Mouse (Mus musculus): Measurements from ENCODE around the gene Kcnma1. TPM values are rescaled to one million over a fixed set of nuclear protein-coding genes. Genes with fewer than 3 reads are reported as not detected.
A peak's percentile ranks its signal among the peaks of the same experiment; 100 is the strongest.

The Kcnma1 gene
- total and polyA plus RNA-seq, 2 experiments: 0.18 TPM; not detected in 1

DNA sequence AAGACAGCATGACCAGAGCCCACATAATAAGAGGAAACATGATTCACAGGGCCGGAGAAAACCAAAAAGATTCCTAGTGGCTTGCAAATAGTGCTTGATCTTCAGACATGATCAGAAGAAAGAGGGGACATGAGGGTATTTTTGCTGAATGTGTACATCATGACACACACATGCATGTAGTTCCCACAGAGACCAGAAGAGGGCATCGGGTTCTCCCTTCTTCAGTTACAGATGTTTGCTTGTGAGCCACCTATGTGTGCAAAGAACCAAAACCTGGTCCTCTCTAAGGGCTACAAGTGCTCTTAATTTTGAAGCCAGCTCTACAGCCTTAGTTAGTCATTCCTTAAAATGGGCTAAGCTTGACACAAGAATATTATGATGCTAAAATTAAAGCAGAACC is 334.9 kb downstream of the Kcnma1 start:
- no peak for TF ChIP-seq POLR2A (IDR thresholded peaks at IDR 0.05; ENCODE audit: extremely low read depth, insufficient read depth, low read length)
- TF ChIP-seq CTCF (IDR thresholded peaks at IDR 0.05; ENCODE audit: low read depth, low read length): no peak
- no peak overlapping the region for H3K27ac ChIP-seq (replicated peaks; ENCODE audit: insufficient read depth, low read depth, low read length)
- DNase-seq (ENCODE audit: extremely low read depth, low read depth, low spot score): peak; percentile 1
- H3K36me3 ChIP-seq (ENCODE audit: control insufficient read depth, insufficient read depth, low read length): no peaks in the 10 kb centered on the region
- no peak overlapping the region for H3K9ac ChIP-seq (ENCODE audit: low read depth, low read length)
- no peaks in the 10 kb centered on the region for H3K79me2 ChIP-seq (ENCODE audit: control insufficient read depth, insufficient read depth, low read length)
- no peak overlapping the region for H3K4me3 ChIP-seq (ENCODE audit: insufficient read depth, low read depth, low read length)
- 57% methylated on average over 2 of the region's 2 CpGs for WGBS
- no peaks in the 10 kb centered on the region for H3K4me1 ChIP-seq (ENCODE audit: control insufficient read depth, insufficient read depth, low read length)
- H3K27me3 ChIP-seq (ENCODE audit: control insufficient read depth, insufficient read depth, low read length): no peaks in the 10 kb centered on the region

DNA sequence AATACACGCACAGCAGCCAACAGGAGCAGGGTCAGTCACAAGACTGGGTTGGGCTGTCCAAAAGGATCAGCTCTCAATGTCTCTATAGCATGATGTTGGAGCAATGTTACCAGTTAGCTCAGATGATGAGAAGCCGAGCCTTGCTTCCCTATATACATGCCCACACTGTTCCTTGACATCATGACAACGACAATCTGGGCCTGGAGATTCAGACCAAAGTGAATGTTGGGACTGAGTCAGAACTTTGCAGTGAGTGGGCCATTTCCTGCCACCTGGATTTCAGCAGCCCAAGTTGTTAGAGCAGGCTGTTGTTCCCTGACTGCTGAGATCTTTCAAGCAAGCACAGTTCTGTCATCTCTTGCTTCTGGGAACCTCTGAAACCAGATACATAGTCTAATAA is 347.9 kb downstream of the Kcnma1 start:
- H3K4me3 ChIP-seq (ENCODE audit: insufficient read depth, low read depth, low read length): no peak overlapping the region
- no peak overlapping the region for H3K9ac ChIP-seq (ENCODE audit: low read depth, low read length)
- H3K27ac ChIP-seq (replicated peaks; ENCODE audit: insufficient read depth, low read depth, low read length): no peak overlapping the region
- H3K36me3 ChIP-seq (ENCODE audit: control insufficient read depth, insufficient read depth, low read length): no peaks in the 10 kb centered on the region
- H3K27me3 ChIP-seq (ENCODE audit: control insufficient read depth, insufficient read depth, low read length): no peaks in the 10 kb centered on the region
- no peak for TF ChIP-seq CTCF (IDR thresholded peaks at IDR 0.05; ENCODE audit: low read depth, low read length)
- TF ChIP-seq POLR2A (IDR thresholded peaks at IDR 0.05; ENCODE audit: extremely low read depth, insufficient read depth, low read length): no peak
- H3K4me1 ChIP-seq (ENCODE audit: control insufficient read depth, insufficient read depth, low read length): no peaks in the 10 kb centered on the region
- DNase-seq (ENCODE audit: extremely low read depth, low read depth, low spot score): no peak
- H3K79me2 ChIP-seq (ENCODE audit: control insufficient read depth, insufficient read depth, low read length): no peaks in the 10 kb centered on the region
- WGBS: 80% methylated on average over 3 of the region's 3 CpGs

DNA sequence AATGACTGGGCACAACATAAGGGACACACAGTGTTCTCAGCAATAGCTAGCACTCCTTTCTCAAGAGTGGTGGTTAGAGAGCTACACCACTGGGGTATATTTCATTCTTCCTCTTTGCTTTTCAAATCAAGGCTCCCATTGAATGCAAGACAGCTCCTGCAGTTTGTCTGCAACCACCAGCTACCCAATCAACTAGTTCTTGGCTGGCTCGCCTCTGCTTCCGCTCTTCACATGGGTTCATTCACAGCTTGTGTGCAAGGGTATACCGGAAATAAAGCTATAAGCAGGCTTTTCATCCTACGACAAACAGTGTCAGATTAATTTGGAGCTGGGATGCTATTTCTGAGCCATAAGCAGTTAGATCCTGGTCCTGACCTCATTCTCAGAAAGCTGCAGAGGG is 362.6 kb downstream of the Kcnma1 start:
- H3K36me3 ChIP-seq (ENCODE audit: control insufficient read depth, insufficient read depth, low read length): no peaks in the 10 kb centered on the region
- H3K4me3 ChIP-seq (ENCODE audit: insufficient read depth, low read depth, low read length): no peak overlapping the region
- H3K27me3 ChIP-seq (ENCODE audit: control insufficient read depth, insufficient read depth, low read length): no peaks in the 10 kb centered on the region
- 84% methylated on average over 4 of the region's 4 CpGs for WGBS
- DNase-seq (ENCODE audit: extremely low read depth, low read depth, low spot score): no peak
- no peak overlapping the region for H3K27ac ChIP-seq (replicated peaks; ENCODE audit: insufficient read depth, low read depth, low read length)
- H3K9ac ChIP-seq (ENCODE audit: low read depth, low read length): no peak overlapping the region
- TF ChIP-seq CTCF (IDR thresholded peaks at IDR 0.05; ENCODE audit: low read depth, low read length) (no peak), POLR2A (IDR thresholded peaks at IDR 0.05; ENCODE audit: extremely low read depth, insufficient read depth, low read length) (no peak)
- no peaks in the 10 kb centered on the region for H3K4me1 ChIP-seq (ENCODE audit: control insufficient read depth, insufficient read depth, low read length)
- no peaks in the 10 kb centered on the region for H3K79me2 ChIP-seq (ENCODE audit: control insufficient read depth, insufficient read depth, low read length)

DNA sequence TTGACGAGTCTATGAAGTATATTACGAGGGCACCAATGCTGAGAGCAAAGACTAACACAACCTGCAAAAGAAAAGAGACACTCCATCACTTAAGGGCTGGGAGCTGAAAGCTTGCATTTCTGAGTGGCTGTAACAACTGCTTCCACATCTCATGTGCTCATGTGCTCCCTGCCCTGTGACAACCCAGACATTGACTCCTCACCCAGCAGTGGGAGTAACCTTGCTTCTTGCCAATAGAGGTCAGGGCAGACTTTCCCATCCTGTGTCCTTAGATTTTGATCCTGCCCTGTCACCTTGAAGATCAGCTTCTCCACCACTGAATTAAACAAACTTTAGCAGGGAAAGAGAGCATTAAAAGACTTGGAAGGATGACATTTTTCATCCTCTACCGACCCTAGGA is 364.2 kb downstream of the Kcnma1 start:
- H3K36me3 ChIP-seq (ENCODE audit: control insufficient read depth, insufficient read depth, low read length): no peaks in the 10 kb centered on the region
- no peak for DNase-seq (ENCODE audit: extremely low read depth, low read depth, low spot score)
- no peaks in the 10 kb centered on the region for H3K27me3 ChIP-seq (ENCODE audit: control insufficient read depth, insufficient read depth, low read length)
- no peaks in the 10 kb centered on the region for H3K4me1 ChIP-seq (ENCODE audit: control insufficient read depth, insufficient read depth, low read length)
- TF ChIP-seq POLR2A (IDR thresholded peaks at IDR 0.05; ENCODE audit: extremely low read depth, insufficient read depth, low read length): no peak
- TF ChIP-seq CTCF (IDR thresholded peaks at IDR 0.05; ENCODE audit: low read depth, low read length): no peak
- 89% methylated on average over 3 of the region's 3 CpGs for WGBS
- no peak overlapping the region for H3K4me3 ChIP-seq (ENCODE audit: insufficient read depth, low read depth, low read length)
- H3K9ac ChIP-seq (ENCODE audit: low read depth, low read length): no peak overlapping the region
- no peak overlapping the region for H3K27ac ChIP-seq (replicated peaks; ENCODE audit: insufficient read depth, low read depth, low read length)
- H3K79me2 ChIP-seq (ENCODE audit: control insufficient read depth, insufficient read depth, low read length): no peaks in the 10 kb centered on the region

DNA sequence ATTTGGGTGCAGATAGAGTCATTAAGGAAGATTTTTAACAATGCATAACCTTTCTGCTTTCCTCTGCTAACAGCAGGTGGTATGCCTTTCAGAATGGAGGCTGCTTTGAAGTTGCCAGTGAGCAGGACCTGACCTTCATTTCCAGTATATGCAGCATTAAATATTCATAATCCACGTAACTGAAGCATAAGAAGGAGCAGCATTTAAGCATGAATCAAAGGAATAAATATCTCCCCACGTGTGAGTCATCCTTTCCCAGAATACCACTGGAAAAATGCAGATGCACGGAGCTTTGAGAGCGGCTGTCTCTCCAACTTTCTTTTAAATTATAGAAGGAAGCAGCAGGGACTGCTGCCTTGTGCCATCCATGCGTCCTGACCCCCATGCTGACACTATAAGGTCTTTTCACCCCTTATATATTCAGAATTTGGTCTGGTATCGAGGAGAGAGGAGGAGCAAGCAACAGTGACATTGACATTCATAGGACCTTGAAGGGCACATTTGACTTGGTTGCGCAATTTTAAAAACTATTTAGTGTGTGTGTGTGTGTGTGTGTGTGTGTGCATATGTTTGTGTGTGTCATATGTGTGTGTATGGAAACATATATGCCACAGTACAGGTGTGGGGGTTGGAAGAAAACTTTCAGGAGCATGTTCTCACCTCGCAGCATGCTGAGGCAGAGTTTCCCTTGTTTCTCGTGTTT is 368.8 kb downstream of the Kcnma1 start:
- Histone ChIP-seq H3K9ac (ENCODE audit: low read depth, low read length) (no peak overlapping the region), H3K79me2 (ENCODE audit: control insufficient read depth, insufficient read depth, low read length) (no peaks in the 10 kb centered on the region), H3K27ac (replicated peaks; ENCODE audit: insufficient read depth, low read depth, low read length) (no peak overlapping the region), H3K27me3 (ENCODE audit: control insufficient read depth, insufficient read depth, low read length) (no peaks in the 10 kb centered on the region), H3K4me1 (ENCODE audit: control insufficient read depth, insufficient read depth, low read length) (no peaks in the 10 kb centered on the region), H3K36me3 (ENCODE audit: control insufficient read depth, insufficient read depth, low read length) (no peaks in the 10 kb centered on the region), H3K4me3 (ENCODE audit: insufficient read depth, low read depth, low read length) (no peak overlapping the region)
- TF ChIP-seq POLR2A (IDR thresholded peaks at IDR 0.05; ENCODE audit: extremely low read depth, insufficient read depth, low read length) (no peak), CTCF (IDR thresholded peaks at IDR 0.05; ENCODE audit: low read depth, low read length) (no peak)
- 69% methylated on average over 9 of the region's 9 CpGs for WGBS
- no peak for DNase-seq (ENCODE audit: extremely low read depth, low read depth, low spot score)

DNA sequence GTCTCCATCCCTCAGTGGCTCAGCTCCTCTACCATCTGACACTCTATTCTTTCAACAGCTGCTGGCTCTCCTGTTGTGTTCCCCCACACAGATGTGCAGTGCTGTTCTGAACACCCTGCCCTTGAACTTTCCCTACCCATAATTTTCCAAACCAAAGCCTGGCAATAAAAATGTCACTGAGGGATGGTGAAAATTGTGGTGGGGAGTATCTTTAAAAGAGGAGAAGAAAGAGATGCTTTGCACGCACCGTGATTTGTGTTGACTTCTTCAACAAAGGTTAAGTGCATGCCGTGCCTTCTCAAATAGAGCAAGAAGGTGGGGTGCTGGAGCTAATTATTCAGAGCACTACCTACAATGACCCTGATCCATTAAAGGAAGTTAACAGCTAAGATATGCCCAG is 371.1 kb downstream of the Kcnma1 start:
- Histone ChIP-seq H3K4me1 (ENCODE audit: control insufficient read depth, insufficient read depth, low read length) (no peaks in the 10 kb centered on the region), H3K4me3 (ENCODE audit: insufficient read depth, low read depth, low read length) (no peak overlapping the region), H3K79me2 (ENCODE audit: control insufficient read depth, insufficient read depth, low read length) (no peaks in the 10 kb centered on the region), H3K27ac (replicated peaks; ENCODE audit: insufficient read depth, low read depth, low read length) (no peak overlapping the region), H3K36me3 (ENCODE audit: control insufficient read depth, insufficient read depth, low read length) (no peaks in the 10 kb centered on the region), H3K27me3 (ENCODE audit: control insufficient read depth, insufficient read depth, low read length) (no peaks in the 10 kb centered on the region), H3K9ac (ENCODE audit: low read depth, low read length) (no peak overlapping the region)
- WGBS: 78% methylated on average over 3 of the region's 3 CpGs
- no peak for DNase-seq (ENCODE audit: extremely low read depth, low read depth, low spot score)
- TF ChIP-seq CTCF (IDR thresholded peaks at IDR 0.05; ENCODE audit: low read depth, low read length): no peak
- TF ChIP-seq POLR2A (IDR thresholded peaks at IDR 0.05; ENCODE audit: extremely low read depth, insufficient read depth, low read length): no peak

Measured in liver, adult 2 months (tissue).